Mouse (Mus musculus) stomach, embryonic 15.5 days (tissue): Measurements from ENCODE around the gene Fbxo7. TPM values are rescaled to one million over a fixed set of nuclear protein-coding genes. Genes with fewer than 3 reads are reported as not detected.

Source experiments
- ATAC-seq: fragments of 200-750 bp; cut with Nextera tagmentation; 2 replicates; pipeline ENCODE4 v1.8.0; 2017; ENCODE audit warnings: low read depth, moderate number of reproducible peaks, moderate TSS enrichment; ENCODE audit not compliant: insufficient read depth, low FRiP score
- H3K27ac ChIP-seq: fragments of 300-500 bp; sonication (generic); 2 replicates; pipeline ENCODE4 v1.5.1; 2015; ENCODE audit warnings: mild to moderate bottlenecking, inconsistent platforms
- H3K27me3 ChIP-seq: fragments of 300-500 bp; sonication (generic); replicated peaks from 2 replicates; pipeline ENCODE4 v1.6.1; 2015; ENCODE audit warnings: inconsistent platforms
- H3K36me3 ChIP-seq: fragments of 300-500 bp; sonication (generic); 2 replicates; pipeline ENCODE4 v1.6.1; 2015; ENCODE audit warnings: inconsistent platforms
- H3K4me1 ChIP-seq: fragments of 300-500 bp; sonication (generic); 2 replicates; pipeline ENCODE4 v1.6.1; 2015; ENCODE audit warnings: inconsistent platforms
- H3K4me2 ChIP-seq: fragments of 300-500 bp; sonication (generic); 2 replicates; pipeline ENCODE4 v1.6.1; 2015; ENCODE audit warnings: mild to moderate bottlenecking, inconsistent platforms
- H3K4me3 ChIP-seq: fragments of 300-500 bp; sonication (generic); replicated peaks from 2 replicates; pipeline ENCODE4 v1.5.1; 2015; ENCODE audit warnings: inconsistent platforms
- H3K9ac ChIP-seq: fragments of 300-500 bp; sonication (generic); 2 replicates; pipeline ENCODE4 v1.6.1; 2015; ENCODE audit warnings: inconsistent platforms
- H3K9me3 ChIP-seq: fragments of 300-500 bp; sonication (generic); 2 replicates; pipeline ENCODE4 v1.6.1; 2016; ENCODE audit warnings: inconsistent platforms
- WGBS: fragments of 180-500 bp; shearing (Covaris S2); methylation state at CpG from one replicate; pipeline ENCODE4 v1.1.7; 2015; 5-methylcytosine and 5-hydroxymethylcytosine counted together
- polyA plus RNA-seq: library from polyadenylated mRNA; unstranded; fragments of >200 nt; fragmentation: Nextera tagmentation; extraction: Ambion mirVana; gene quantifications from 2 replicates; pipeline ENCODE4 v1.2.1, GENCODE M21; 2015

Gene Fbxo7
- polyA plus RNA-seq, 1 experiment from 2014 or later: 31.3 TPM

GRCm38 (mm10) chr10:86098363-86098762, 76.6 kb downstream of the Fbxo7 start:
- no peaks in the 10 kb centered on the region for H3K36me3 ChIP-seq
- no peaks in the 10 kb centered on the region for H3K4me1 ChIP-seq
- no peak overlapping the region for H3K4me2 ChIP-seq
- no peaks in the 10 kb centered on the region for H3K9me3 ChIP-seq
- H3K9ac ChIP-seq: no peak overlapping the region
- H3K27ac ChIP-seq: no peak overlapping the region
- no peaks in the 10 kb centered on the region for H3K27me3 ChIP-seq
- no peak for ATAC-seq
- H3K4me3 ChIP-seq: no peak overlapping the region
- 64% methylated on average over 6 of the region's 6 CpGs for WGBS

GRCm38 (mm10) chr10:86100281-86100851, 78.6 kb downstream of the Fbxo7 start:
- H3K4me2 ChIP-seq: no peak overlapping the region
- H3K4me3 ChIP-seq: no peak overlapping the region
- no peaks in the 10 kb centered on the region for H3K36me3 ChIP-seq
- H3K9ac ChIP-seq: no peak overlapping the region
- ATAC-seq: no peak; the same call in 1 of the 2 replicates
- no peaks in the 10 kb centered on the region for H3K9me3 ChIP-seq
- WGBS: 75% methylated on average over 3 of the region's 3 CpGs
- H3K27ac ChIP-seq: no peak overlapping the region
- H3K4me1 ChIP-seq: no peaks in the 10 kb centered on the region
- H3K27me3 ChIP-seq: no peaks in the 10 kb centered on the region

Other genes starting within 250 kb of the Fbxo7 start
- 65.7 and 66.2 TPM in 2 replicates for gene Pwp1, start 192.5 kb upstream of the Fbxo7 start, polyA plus RNA-seq
- gene Prdm4, start 104.8 kb upstream of the Fbxo7 start, polyA plus RNA-seq: 13.1 and 14.9 TPM in 2 replicates
- 0.35 and 0.37 TPM in 2 replicates for gene Ascl4, start 94.3 kb upstream of the Fbxo7 start, polyA plus RNA-seq
- gene Rtcb, start 64.1 kb upstream of the Fbxo7 start, polyA plus RNA-seq: 163 and 178 TPM in 2 replicates
- gene Bpifc, start 10.1 kb upstream of the Fbxo7 start, polyA plus RNA-seq: 0.19 and 0.71 TPM in 2 replicates